Mouse (Mus musculus) hindlimb bud, embryonic 11.5 days (tissue): ENCODE measurements around the gene Srsf3.
"Not testable (repeated sequence)": the region's sequence is repeated elsewhere in the genome, so short reads cannot be mapped to it uniquely, and the experiment has no call there.

Source experiments
- DNase-seq: peaks from one replicate; pipeline ENCODE4 v3.0.0-alpha.2; 2012; ENCODE audit warnings: low read depth, low spot score; ENCODE audit errors: extremely low spot score

Srsf3 gene

GRCm38 (mm10) chr17:29062119-29063035 is 29.9 kb downstream of the Srsf3 start:
- DNase-seq: no peak

GRCm38 (mm10) chr17:29063121-29063987 is 30.9 kb downstream of the Srsf3 start:
- DNase-seq: no peak

GRCm38 (mm10) chr17:29063988-29064285 is 31.5 kb downstream of the Srsf3 start:
- DNase-seq: no peak

DNA sequence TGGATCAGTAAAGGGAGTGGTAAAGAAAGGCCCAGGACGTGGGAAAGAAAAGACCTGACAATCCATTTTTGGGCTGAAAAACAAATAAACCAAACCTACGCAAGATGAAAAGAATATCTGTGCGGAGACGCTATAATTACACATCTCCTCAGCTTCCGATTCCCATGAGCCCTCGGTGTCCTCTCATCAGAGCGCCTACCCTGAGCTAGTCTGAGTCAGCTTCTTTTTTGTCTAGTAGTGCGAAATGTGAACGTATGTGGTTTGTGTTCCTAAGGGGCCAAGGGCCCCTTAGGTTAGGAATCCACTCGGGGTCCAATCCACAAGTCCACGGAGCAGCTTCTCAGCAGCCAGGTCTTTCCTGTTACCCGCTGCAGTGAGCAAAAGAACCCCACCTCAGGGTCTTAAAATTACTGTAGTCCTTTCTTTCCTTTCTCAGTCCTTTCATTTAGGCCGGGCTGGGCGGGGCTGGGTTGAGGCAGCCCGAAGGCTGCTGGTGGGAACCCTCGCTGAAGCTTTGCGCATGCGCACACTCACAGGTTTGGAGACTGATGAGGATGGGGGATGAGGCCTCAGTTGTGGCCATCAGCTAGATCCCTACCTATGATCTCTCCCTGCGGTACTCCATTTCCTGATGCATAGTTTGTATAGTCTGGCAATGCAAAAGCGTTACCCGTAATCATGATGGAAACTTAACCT is 33.0 kb downstream of the Srsf3 start:
- no peak for DNase-seq

- DNase-seq: no peak
These were observed 33.5 kb downstream of the Srsf3 start for GRCm38 (mm10) chr17:29065971-29066370.

DNA sequence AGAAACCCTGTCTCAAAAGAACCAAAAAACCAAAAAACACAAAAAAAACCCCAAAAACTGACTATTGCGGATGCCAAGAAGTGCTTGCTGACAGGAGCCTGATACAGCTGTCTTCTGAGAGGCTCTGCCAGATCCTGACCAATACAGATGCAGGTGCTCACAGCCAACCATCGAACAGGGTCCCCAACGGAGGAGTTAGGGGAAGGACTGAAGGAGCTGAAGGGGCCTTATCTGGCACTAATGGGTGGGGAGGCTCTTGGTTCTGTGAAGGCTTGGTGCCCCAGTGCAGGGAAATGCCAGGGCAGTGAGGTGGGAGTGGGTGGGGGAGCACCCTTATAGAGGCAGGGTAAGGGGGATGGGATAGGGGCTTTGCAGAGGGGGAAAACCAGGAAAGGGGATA is 35.0 kb downstream of the Srsf3 start:
- DNase-seq: not testable (repeated sequence)

DNA sequence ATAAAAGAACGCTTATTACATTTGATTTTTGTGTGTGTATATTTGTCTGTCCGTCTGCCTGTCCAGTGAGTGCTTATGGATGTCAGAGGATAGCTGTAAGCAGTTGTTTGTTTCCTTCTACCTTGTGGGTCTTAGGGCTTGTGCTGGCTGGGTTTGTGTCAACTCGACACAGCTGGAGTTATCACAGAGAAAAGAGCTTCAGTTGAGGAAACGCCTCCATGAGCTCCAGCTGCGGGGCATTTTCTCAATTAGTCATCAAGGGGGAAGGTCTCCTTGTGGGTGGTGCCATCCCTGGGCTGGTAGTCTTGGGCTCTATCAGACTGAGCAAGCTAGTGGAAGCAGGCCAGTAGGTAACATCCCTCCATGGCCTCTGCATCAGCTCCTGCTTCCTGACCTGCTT is 35.4 kb downstream of the Srsf3 start:
- DNase-seq: no peak

DNA sequence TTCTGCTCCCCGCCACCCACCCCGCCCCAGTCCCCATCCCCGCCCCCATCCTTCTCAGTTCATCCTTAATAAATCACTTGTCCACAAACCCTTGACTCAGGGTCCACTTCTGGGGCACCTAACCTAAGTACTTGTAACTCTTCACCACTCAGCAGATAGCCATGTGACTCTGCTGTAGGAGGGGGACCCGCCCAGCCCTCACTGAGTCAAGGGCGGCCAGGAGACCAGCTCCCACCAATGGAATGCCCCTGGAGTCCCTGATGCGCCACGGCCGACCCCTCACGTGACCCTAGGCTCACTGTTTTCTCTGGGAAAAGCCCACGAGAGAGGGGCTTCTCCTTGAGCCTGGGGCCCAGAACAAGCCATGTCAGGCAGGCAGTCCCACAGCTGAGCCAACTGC is 36.6 kb downstream of the Srsf3 start:
- DNase-seq: no peak

DNA sequence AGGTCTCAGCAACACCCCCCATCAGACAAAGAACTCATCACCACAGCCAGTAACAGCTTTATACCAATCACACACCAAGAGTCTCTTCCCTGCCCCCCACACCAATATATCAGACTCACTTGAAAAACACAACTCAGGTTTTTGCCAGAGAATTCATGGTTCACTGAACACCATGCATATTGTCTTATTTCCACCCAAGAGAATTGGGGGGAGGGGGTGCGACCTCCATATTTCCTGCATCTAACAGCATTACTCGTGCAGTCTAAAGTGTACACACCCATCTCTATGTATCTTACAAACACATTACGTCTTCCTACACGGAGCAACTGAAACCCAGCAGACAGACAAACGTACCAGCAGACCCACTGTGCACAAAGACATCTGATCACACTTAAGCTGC is 39.4 kb downstream of the Srsf3 start:
- no peak for DNase-seq

DNA sequence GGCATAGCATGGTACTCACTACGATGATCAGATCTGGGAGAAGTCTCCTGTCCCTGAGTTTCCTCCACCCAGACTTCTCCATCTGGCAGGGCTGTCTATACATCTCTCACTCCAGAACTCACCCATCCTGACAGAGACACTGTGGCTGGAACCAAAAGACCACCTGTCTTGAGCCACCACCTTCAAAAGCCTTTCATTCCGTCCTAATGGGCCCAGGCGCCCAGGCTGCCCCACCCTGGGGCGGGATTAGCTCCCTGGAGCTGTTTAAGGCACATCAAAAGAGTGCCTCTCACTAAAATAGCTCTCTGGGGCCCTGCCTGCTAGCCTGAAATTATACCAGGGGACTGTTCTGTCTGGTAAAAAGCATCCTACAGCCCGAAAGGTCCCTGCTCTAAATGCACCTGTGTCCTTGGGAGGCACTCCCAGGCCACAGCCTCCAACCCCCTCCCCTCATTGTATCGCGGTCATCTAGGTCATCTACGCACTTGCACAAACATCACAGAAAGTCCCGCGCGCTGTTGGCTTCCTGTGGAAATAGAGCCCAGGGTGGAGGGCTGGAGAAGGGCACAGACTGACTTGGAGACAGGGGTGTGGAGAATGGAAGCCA is 40.4 kb downstream of the Srsf3 start:
- DNase-seq: no peak

GRCm38 (mm10) chr17:29073313-29073712 is 40.9 kb downstream of the Srsf3 start:
- no peak for DNase-seq

- DNase-seq: no peak
These were observed 41.7 kb downstream of the Srsf3 start for GRCm38 (mm10) chr17:29074085-29074484.

GRCm38 (mm10) chr17:29076235-29076634 is 43.8 kb downstream of the Srsf3 start:
- DNase-seq: no peak

DNA sequence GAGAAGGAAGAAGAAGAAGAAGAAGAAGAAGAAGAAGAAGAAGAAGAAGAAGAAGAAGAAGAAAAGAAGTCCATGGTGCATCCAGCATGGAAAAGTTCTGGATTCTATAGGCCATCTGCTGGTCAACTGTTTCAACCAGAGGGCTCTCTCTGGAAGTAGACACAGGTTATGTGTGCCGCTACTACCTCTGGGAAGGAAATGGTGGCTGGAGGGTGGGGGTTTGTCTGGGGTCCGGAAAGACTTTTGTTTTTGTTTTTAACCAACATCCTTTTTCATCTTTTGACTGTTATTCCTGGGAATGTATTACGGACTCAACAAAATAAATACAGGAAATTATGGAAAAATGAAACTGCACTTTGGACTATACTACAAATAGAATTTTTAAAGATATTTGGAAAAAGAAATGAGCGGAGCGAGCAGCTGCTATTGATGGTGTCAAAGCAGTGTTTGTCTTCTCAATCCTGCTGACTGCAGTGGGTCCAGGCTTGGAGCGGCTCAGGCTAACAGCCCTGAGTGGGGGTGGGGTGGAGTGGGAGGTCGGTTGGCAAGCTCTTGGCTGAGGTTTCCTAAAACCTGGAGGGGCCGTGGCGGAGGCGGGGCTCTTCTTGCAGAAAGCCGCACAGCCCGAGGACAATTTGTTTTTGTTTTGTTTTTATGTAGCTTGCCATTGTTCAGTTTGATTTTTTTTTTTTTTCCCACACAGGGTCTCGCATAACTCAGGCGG is 45.5 kb downstream of the Srsf3 start:
- DNase-seq: no peak

DNA sequence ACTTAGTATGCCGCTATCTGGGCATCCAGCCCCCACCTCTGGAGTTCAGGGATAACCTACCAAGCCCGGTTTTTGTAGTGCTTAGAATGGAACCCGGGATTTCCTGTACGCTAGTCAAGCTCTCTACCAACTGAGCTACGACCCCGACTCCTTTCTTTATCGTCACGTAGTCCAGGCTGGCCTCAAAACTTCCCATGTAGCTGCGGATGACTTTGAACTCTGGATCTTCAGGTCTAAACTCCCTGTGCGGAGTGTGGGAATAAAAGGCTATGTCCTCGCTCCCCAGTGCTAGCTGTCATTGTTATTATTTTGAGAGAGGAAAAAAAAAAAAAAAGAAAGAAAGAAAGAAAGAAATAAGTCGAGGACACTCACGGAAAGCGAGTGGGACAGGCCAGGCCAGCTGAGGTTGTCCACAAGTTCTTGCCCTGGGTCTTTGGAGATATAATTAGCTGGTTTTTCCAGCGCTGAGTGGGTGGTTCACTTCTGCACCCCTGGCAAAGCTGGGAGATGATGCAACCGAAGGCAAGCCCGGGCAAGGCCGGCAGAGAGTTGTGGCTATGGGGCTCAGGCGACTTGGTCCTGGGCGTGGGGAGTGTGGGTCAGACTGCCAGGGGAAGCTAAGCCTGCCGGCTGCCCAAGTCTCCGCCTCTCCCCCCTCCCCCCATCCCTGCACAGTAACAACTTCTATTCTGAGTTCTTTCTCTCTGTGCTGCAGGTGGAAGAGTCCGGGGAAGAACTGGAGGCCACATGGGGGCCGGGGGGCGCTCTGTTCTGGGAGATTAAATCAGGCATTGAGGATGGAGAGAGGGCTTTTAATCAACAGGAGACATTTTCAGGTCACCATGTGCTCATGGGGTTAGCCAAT is 46.3 kb downstream of the Srsf3 start:
- no peak for DNase-seq

DNA sequence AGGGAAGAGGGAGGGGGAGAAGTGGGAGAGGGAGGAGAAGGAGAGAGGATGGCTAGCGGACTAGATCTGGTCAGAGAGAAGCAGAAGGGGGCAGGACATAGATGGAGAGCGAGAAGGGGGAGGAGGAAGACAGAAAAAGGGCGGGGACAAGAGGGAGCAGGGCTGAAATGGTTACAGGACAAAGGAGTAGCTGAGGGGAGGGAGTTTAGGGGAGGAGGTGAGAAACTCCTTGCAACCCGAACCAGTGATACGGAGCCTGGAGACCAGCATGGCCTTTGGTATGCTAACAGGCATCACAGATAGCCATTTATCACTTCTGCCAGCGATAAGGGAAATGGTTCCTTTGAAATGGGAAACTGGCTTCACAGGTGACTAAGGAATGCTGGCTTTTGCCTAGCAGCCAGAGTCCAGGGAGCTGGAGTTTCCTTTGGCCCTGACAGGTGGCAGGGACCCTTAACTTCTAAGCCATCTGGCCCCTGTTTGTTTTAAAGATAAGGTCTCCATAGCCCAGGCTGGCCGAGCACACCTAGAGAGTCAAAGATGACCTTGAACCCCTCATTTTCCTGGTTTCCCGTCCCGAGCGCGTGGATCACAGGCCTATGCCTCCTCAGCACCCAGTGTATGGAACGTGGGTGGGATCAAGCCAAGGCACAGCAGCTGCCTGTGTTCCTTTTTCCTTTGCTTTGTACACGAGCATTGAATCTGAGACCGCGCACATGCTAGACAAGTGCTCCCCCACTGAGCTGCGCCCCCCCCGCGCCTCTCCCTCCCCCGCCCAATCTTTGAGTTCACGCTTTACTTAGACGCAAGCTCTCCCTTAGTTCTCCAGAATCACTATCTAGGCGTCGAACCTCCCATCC is 48.6 kb downstream of the Srsf3 start:
- no peak for DNase-seq

DNA sequence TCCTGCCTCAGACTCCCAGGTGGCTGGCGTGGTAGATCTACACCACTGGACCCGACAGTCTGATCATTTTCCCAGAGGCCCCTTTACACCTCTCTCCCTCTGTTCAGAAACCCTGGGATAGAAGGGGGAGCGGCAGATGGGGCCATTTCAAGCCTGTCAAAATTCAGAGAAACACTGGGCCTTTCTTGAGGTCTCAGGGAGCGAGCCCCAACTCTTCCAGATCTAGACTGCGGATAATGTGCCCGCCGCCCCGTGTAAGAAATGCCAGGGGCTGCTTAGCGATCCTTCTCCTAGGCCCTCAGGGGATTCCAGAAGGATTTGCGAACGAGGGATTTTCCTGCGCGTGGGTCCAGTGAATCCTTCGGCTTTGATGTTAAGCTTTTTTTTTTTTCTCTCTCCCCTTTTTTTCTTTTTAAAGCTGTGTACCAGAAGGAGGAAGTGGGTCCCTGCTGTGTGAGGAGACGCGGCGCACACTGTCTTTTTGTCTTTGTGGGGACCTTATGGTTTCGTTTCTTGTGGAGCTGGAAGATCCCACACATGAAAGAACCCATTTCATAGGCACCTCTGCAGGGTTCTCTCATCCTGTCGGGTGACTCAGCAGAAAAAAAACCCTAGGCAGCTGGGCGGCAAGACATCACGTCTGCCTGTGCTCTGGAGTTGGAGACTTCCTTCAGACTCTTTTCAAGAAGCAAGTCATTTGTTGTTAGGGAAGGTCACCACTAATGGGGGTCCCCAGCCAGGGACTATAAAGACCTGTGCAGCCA is 49.4 kb downstream of the Srsf3 start:
- no peak for DNase-seq

DNA sequence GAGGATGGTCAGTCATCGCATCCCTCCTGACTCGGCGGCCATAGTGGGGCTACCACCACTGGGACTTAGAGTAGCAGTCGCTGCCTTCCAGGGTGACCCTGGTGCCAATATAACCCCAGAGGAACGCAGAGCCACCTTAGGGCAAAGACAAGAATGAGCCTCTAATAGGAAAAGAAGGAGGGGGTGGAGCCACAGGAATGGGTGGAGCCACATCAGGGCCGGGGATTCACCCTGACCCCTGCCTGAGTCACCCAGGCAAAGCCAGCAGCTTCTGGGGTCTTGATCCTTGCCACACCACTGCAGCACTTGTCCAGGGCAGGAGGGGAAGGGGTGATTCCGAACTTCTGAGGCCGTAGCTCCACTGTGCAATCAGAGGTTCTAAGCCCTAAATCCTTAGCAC is 51.2 kb downstream of the Srsf3 start:
- DNase-seq: no peak
